Mouse (Mus musculus) embryonic facial prominence, embryonic 14.5 days (tissue): ENCODE measurements around the gene Agbl5. TPM values are rescaled to one million over a fixed set of nuclear protein-coding genes. Genes with fewer than 3 reads are reported as not detected.

ENCODE experiments used
- ATAC-seq: fragments of 200-750 bp; cut with Nextera tagmentation; 2 replicates; pipeline ENCODE4 v1.8.0; 2017; ENCODE audit warnings: low read depth, moderate number of reproducible peaks, moderate TSS enrichment
- DNase-seq: peaks from one replicate; pipeline ENCODE4 v3.0.0-alpha.2; 2015; ENCODE audit warnings: low spot score
- H3K27ac ChIP-seq: fragments of 300-500 bp; sonication (generic); replicated peaks from 2 replicates; pipeline ENCODE4 v1.5.1; 2014; ENCODE audit warnings: low read depth, mild to moderate bottlenecking, low read length, moderate library complexity
- H3K27me3 ChIP-seq: fragments of 300-500 bp; sonication (generic); replicated peaks from 2 replicates; pipeline ENCODE4 v1.6.1; 2014; ENCODE audit warnings: low read length; ENCODE audit not compliant: control insufficient read depth, insufficient read depth
- H3K36me3 ChIP-seq: fragments of 300-500 bp; sonication (generic); 2 replicates; pipeline ENCODE4 v1.6.1; 2014; ENCODE audit warnings: low read length, mixed read lengths; ENCODE audit not compliant: control insufficient read depth, insufficient read depth
- H3K4me1 ChIP-seq: fragments of 300-500 bp; sonication (generic); 2 replicates; pipeline ENCODE4 v1.6.1; 2014; ENCODE audit warnings: antibody characterized with exemption, low read length; ENCODE audit not compliant: control insufficient read depth, insufficient read depth
- H3K4me2 ChIP-seq: fragments of 300-500 bp; sonication (generic); 2 replicates; pipeline ENCODE4 v1.6.1; 2014; ENCODE audit warnings: low read depth, mild to moderate bottlenecking, low read length, moderate library complexity, mixed read lengths
- H3K4me3 ChIP-seq: fragments of 300-500 bp; sonication (generic); 2 replicates; pipeline ENCODE4 v1.5.1; 2014; ENCODE audit warnings: low read depth, mild to moderate bottlenecking, low read length
- H3K9ac ChIP-seq: fragments of 300-500 bp; sonication (generic); 2 replicates; pipeline ENCODE4 v1.6.1; 2014; ENCODE audit warnings: low read depth, mild to moderate bottlenecking, low read length, moderate library complexity, mixed read lengths
- H3K9me3 ChIP-seq: fragments of 300-500 bp; sonication (generic); 2 replicates; pipeline ENCODE4 v1.6.1; 2016; ENCODE audit warnings: low read length; ENCODE audit not compliant: control insufficient read depth
- WGBS: fragments of 180-500 bp; shearing (Covaris S2); extraction: QIAGEN DNeasy Blood & Tissue Kit; methylation state at CpG from one replicate; pipeline ENCODE4 v1.1.7; 2014; 5-methylcytosine and 5-hydroxymethylcytosine counted together
- polyA plus RNA-seq: library from polyadenylated mRNA; unstranded; fragments of >200 nt; fragmentation: Nextera tagmentation; extraction: Ambion mirVana; gene quantifications from 2 replicates; pipeline ENCODE4 v1.2.1, GENCODE M21; 2014

The Agbl5 gene
- polyA plus RNA-seq, 1 experiment from 2014 or later = 17.4 TPM

DNA sequence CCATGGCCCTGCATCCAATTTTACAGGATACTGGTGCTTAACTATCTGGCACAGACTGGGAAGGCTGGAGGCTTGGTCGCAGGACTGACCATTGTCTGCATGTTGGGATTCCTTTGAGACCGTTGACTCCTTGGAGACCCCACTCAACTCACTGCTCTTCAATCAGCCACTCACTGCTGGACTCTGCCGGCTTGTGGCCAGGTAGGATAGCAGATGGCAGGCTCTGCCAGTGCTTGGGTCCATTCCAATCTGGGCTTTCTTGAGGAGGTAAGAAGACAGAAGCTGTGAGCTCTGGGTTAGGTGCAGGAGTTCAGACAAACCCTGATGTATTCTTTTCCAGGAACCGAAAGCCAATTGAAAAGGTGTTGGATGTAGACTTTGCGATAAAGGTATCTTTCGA, 65.6 kb downstream of the Agbl5 start:
- H3K4me1 ChIP-seq = peaks cover 21% of the 10 kb centered on the region
- 93% methylated on average over 6 of the region's 6 CpGs for WGBS
- H3K9ac ChIP-seq = no peak overlapping the region
- no peak overlapping the region for H3K4me2 ChIP-seq
- DNase-seq (no peak), ATAC-seq (no peak)
- no peaks in the 10 kb centered on the region for H3K9me3 ChIP-seq
- no peak overlapping the region for H3K27ac ChIP-seq
- no peak overlapping the region for H3K4me3 ChIP-seq
- H3K36me3 ChIP-seq = peaks cover 53% of the 10 kb centered on the region
- H3K27me3 ChIP-seq = no peaks in the 10 kb centered on the region

DNA sequence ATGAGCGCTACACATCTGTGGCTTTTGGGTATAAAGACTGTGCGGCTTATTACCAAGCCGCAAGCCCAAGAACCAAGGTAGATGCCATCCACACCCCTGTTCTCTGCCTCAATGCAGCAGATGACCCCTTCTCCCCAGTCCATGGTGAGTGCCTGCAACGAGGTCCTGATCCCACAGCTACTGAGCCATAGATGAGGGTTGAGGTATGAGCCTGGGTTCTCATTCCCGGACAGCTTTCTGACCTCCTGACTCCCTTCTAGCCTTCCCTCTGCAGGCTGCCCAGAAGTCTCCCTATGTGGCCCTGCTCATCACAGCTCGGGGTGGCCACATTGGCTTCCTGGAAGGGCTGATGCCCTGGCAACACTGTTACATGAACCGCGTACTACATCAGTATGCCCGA, 66.1 kb downstream of the Agbl5 start:
- 97% methylated on average over 9 of the region's 9 CpGs for WGBS
- H3K36me3 ChIP-seq = peaks cover 53% of the 10 kb centered on the region
- ATAC-seq = no peak

DNA sequence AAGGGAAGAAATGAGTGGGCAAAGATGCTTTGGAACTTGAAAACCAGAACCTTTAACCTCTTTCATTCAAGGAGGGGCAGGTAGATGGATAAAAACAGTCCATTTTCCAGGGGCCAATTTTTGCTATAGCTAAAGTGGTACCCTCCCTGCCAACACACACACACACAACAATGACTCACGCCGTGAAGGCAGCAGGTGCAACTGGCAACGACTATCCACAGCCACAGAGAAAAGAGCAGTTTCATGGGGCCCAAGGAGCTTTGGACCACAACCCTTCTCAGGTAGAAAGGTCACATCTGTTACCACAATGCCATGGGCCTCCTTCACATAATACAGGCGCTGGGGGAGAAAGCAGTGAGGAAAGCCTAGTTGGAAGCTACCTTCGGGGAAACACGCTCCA, 67.3 kb downstream of the Agbl5 start:
- WGBS = 88% methylated on average over 6 of the region's 6 CpGs
- H3K27me3 ChIP-seq = no peaks in the 10 kb centered on the region

More for the DNA sequence above, 66.1 kb downstream of the Agbl5 start:
- H3K4me1 ChIP-seq = peaks cover 21% of the 10 kb centered on the region
- H3K9ac ChIP-seq = no peak overlapping the region
- no peak overlapping the region for H3K27ac ChIP-seq
- H3K27me3 ChIP-seq = no peaks in the 10 kb centered on the region
- H3K9me3 ChIP-seq = no peaks in the 10 kb centered on the region
- DNase-seq = no peak
- H3K4me2 ChIP-seq = no peak overlapping the region
- no peak overlapping the region for H3K4me3 ChIP-seq

More for the DNA sequence above, 67.3 kb downstream of the Agbl5 start:
- Histone ChIP-seq H3K27ac (no peak overlapping the region), H3K4me2 (no peak overlapping the region), H3K9ac (no peak overlapping the region), H3K9me3 (no peaks in the 10 kb centered on the region), H3K4me1 (peaks cover 14% of the 10 kb centered on the region), H3K36me3 (peaks cover 53% of the 10 kb centered on the region), H3K4me3 (no peak overlapping the region)
- ATAC-seq (no peak), DNase-seq (no peak)

Other genes starting within 250 kb of the Agbl5 start
- gene Slc35f6, start 240.8 kb upstream of the Agbl5 start, polyA plus RNA-seq = 26.5 and 33.1 TPM in 2 replicates
- 209 and 251 TPM in 2 replicates for gene Cenpa, start 221.9 kb upstream of the Agbl5 start, polyA plus RNA-seq
- 17.0 and 17.5 TPM in 2 replicates for gene Dpysl5, start 177.1 kb upstream of the Agbl5 start, polyA plus RNA-seq
- gene Mapre3, start 74.1 kb upstream of the Agbl5 start, polyA plus RNA-seq = 31.0 and 37.0 TPM in 2 replicates
- 77.1 and 77.2 TPM in 2 replicates for gene Tmem214, start 20.7 kb upstream of the Agbl5 start, polyA plus RNA-seq
- gene Ost4, start 19.1 kb downstream of the Agbl5 start, polyA plus RNA-seq = 507 and 572 TPM in 2 replicates
- gene Emilin1, start 24.7 kb downstream of the Agbl5 start, polyA plus RNA-seq = 200 and 225 TPM in 2 replicates
- gene Khk, start 32.7 kb downstream of the Agbl5 start, polyA plus RNA-seq = 22.1 and 24.7 TPM in 2 replicates
- 30.9 and 51.1 TPM in 2 replicates for gene Cgref1, start 56.9 kb downstream of the Agbl5 start, polyA plus RNA-seq
- 85.3 and 91.2 TPM in 2 replicates for gene Preb, start 71.7 kb downstream of the Agbl5 start, polyA plus RNA-seq
- gene Tcf23, start 80.0 kb downstream of the Agbl5 start, polyA plus RNA-seq = 0.19 TPM in 1 of 2 replicates, not detected in the other
- 189 and 195 TPM in 2 replicates for gene Atraid, start 159.6 kb downstream of the Agbl5 start, polyA plus RNA-seq
- 14.9 and 17.6 TPM in 2 replicates for gene Slc5a6, start 160.2 kb downstream of the Agbl5 start, polyA plus RNA-seq
- gene Cad, start 166.1 kb downstream of the Agbl5 start, polyA plus RNA-seq = 29.1 and 30.2 TPM in 2 replicates
- not detected in 2 replicates for gene Dnajc5g, start 217.6 kb downstream of the Agbl5 start, polyA plus RNA-seq
- gene Slc30a3, start 219.5 kb downstream of the Agbl5 start, polyA plus RNA-seq = 0.84 and 0.93 TPM in 2 replicates
- gene Trim54, start 228.0 kb downstream of the Agbl5 start, polyA plus RNA-seq = 11.6 and 16.3 TPM in 2 replicates